Mouse (Mus musculus): Measurements from ENCODE around the gene Fmnl1.

DNA sequence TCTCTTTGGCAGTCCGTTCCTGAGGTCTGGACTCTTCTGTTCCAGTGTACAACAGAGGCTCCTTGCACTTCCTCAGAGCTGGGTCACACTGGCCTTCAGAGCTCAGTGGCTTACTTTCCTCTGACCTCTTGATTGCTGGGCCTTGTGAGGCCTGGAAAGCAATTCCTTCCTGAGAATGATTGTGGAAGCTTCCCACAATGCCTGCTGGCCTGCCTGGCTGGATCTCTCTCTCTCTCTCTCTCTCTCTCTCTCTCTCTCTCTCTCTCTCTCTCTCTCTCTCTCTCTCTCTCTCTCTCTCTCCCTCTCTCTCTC is 29.0 kb upstream of the Fmnl1 start:
- TF ChIP-seq POLR2A (IDR thresholded peaks at IDR 0.05; ENCODE audit: low read depth, low read length): no peak
- no peak for TF ChIP-seq CTCF (IDR thresholded peaks at IDR 0.05; ENCODE audit: borderline replicate concordance, insufficient read depth, low read length)

All from embryonic fibroblast, embryonic 13.5 days (primary cell).